Mouse (Mus musculus) lung, postnatal 0 days (tissue): ENCODE results near the gene Mef2a. TPM values are rescaled to one million over a fixed set of nuclear protein-coding genes. Genes with fewer than 3 reads are reported as not detected.

Source experiments
- ATAC-seq: fragments of 200-750 bp; cut with Nextera tagmentation; 2 replicates; pipeline ENCODE4 v1.8.0; 2017; ENCODE audit warnings: moderate library complexity
- DNase-seq: peaks from one replicate; pipeline ENCODE4 v3.0.0-alpha.2; 2016; ENCODE audit warnings: low spot score
- H3K27ac ChIP-seq: fragments of 300-500 bp; sonication (generic); 2 replicates; pipeline ENCODE4 v1.5.1; 2014; ENCODE audit warnings: antibody characterized with exemption, mild to moderate bottlenecking, low read length, mixed read lengths
- H3K27me3 ChIP-seq: fragments of 300-500 bp; sonication (generic); replicated peaks from 2 replicates; pipeline ENCODE4 v1.6.1; 2014; ENCODE audit warnings: low read length, mixed read lengths; ENCODE audit not compliant: insufficient read depth
- H3K36me3 ChIP-seq: fragments of 300-500 bp; sonication (generic); 2 replicates; pipeline ENCODE4 v1.6.1; 2014; ENCODE audit warnings: low read length, mixed read lengths; ENCODE audit not compliant: insufficient read depth
- H3K4me1 ChIP-seq: fragments of 300-500 bp; sonication (generic); 2 replicates; pipeline ENCODE4 v1.6.1; 2014; ENCODE audit warnings: antibody characterized with exemption, low read depth, low read length, mixed read lengths; ENCODE audit not compliant: insufficient read depth
- H3K4me2 ChIP-seq: fragments of 300-500 bp; sonication (generic); replicated peaks from 2 replicates; pipeline ENCODE4 v1.6.1; 2014; ENCODE audit warnings: low read depth, mild to moderate bottlenecking, low read length, moderate library complexity, mixed read lengths
- H3K4me3 ChIP-seq: fragments of 300-500 bp; sonication (generic); 2 replicates; pipeline ENCODE4 v1.5.1; 2014; ENCODE audit warnings: low read depth, low read length
- H3K9ac ChIP-seq: fragments of 300-500 bp; sonication (generic); replicated peaks from 2 replicates; pipeline ENCODE4 v1.6.1; 2014; ENCODE audit warnings: low read depth, mild to moderate bottlenecking
- H3K9me3 ChIP-seq: fragments of 300-500 bp; sonication (generic); 2 replicates; pipeline ENCODE4 v1.6.1; 2016; ENCODE audit warnings: low read length, mixed read lengths
- CTCF ChIP-seq: IDR thresholded peaks from 2 replicates; pipeline ENCODE4 v1.5.1; 2016; ENCODE audit warnings: antibody characterized with exemption, mild to moderate bottlenecking
- EP300 ChIP-seq: IDR thresholded peaks from 2 replicates; pipeline ENCODE4 v1.6.1; 2016; ENCODE audit warnings: antibody characterized with exemption, mild to moderate bottlenecking, control low read depth
- WGBS: fragments of 180-500 bp; shearing (Covaris S2); extraction: QIAGEN DNeasy Blood & Tissue Kit; methylation state at CpG from one replicate; pipeline ENCODE4 v1.1.7; 2014; 5-methylcytosine and 5-hydroxymethylcytosine counted together
- polyA plus RNA-seq: library from polyadenylated mRNA; unstranded; fragments of >200 nt; fragmentation: Nextera tagmentation; extraction: Ambion mirVana; gene quantifications from 2 replicates; pipeline ENCODE4 v1.2.1, GENCODE M21; 2015

The Mef2a gene
- polyA plus RNA-seq, 1 experiment from 2014 or later = 59.4 TPM

DNA sequence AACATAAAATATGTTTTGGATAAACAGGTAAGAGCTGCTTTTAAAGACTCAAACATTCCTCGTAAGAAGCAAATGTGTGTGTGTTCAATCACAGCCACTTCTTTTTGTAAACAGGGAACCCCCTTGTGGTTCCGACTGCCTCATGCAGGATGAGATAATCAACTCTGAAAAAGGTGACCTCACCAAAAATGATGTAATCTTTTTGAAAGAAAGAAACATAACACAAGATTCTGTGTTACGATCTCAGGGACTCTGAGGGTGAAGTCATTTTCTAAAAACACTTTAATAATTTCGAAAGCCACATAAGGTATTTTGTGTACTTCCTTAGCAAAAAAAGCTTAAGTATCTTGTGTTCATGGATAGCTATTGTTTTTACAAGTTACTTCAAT lies 128.8 kb downstream of the Mef2a start:
- DNase-seq (peak; percentile 85), ATAC-seq (peak; percentile 72)
- TF ChIP-seq CTCF (peak; percentile 50), EP300 (peak; percentile 73)
- Histone ChIP-seq H3K9me3 (no peaks in the 10 kb centered on the region), H3K36me3 (no peaks in the 10 kb centered on the region), H3K4me2 (no peak overlapping the region), H3K4me3 (no peak overlapping the region), H3K27ac (no peak overlapping the region), H3K9ac (no peak overlapping the region), H3K27me3 (no peaks in the 10 kb centered on the region), H3K4me1 (no peaks in the 10 kb centered on the region)
- whole genome bisulfite sequencing = 28% methylated on average over 4 of the region's 4 CpGs

DNA sequence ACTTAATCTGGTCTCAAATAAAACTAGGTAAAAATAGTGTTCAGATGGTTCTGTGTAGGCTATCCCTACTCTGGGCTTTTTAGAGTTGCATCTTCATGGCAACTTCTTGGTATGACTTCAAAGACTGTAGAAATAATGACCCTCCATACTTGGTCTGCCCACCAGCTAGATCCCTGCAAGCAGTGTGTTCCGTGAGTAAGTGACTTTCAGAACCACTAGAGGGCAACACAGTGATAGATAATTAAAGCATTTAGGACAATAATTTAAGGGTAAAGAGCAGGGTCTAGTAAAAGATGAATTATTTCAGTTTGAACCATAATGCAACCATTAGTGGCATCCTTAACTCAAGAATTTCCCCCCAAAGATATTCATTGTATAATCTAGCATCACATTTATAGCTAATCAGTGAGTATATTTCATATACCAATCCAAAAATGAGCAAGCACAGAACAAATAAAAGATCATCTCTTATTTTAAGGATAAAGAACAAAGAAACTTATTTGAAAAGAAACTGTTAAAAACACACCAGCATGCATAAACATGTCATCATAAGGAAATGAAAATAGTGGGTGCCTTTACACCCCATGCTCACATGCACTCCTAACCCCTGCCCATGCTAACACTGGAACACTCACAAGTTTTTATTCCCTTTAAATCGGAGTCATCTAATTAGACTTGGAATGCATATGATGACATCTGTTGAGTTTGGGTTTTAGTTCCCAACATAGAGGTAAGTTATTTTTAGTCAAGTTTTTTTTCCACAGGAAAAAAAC lies 129.4 kb downstream of the Mef2a start:
- Histone ChIP-seq H3K4me1 (no peaks in the 10 kb centered on the region), H3K4me3 (no peak overlapping the region), H3K9ac (no peak overlapping the region), H3K4me2 (no peak overlapping the region), H3K27me3 (no peaks in the 10 kb centered on the region), H3K27ac (no peak overlapping the region), H3K36me3 (no peaks in the 10 kb centered on the region), H3K9me3 (no peaks in the 10 kb centered on the region)
- ATAC-seq (peak; percentile 42; the same call in 1 of the 2 replicates), DNase-seq (peak; percentile 74)
- TF ChIP-seq CTCF = peak; percentile 75
- no peak for TF ChIP-seq EP300
- WGBS = 50% methylated on average over 2 of the region's 2 CpGs

DNA sequence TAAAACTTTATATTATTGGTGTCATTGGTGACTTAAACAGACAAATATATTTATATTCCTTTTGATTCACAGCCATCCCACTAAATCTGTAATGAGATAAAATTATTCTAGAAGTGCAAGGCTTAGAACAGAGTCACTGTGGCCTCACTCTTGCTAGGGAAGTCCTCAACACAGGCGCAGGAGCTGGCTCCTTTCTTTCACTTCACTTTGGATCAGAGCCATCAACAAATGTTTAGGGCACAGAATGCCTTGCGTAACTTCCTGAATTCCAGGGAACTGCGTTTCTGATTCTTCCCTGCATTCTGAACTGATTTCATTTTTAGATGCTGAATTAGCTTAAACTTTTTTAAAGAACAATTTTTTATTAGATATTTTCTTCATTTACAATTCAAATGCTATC lies 130.7 kb downstream of the Mef2a start:
- no peak overlapping the region for H3K9ac ChIP-seq
- H3K27me3 ChIP-seq = no peaks in the 10 kb centered on the region
- TF ChIP-seq EP300 = peak; percentile 30; the same call in 1 of the 2 replicates
- TF ChIP-seq CTCF = no peak
- no peak overlapping the region for H3K4me3 ChIP-seq
- peak overlapping the region; percentile 29; the same call in 1 of the 2 replicates for H3K27ac ChIP-seq
- WGBS = 5% methylated on average over 3 of the region's 3 CpGs
- DNase-seq (peak; percentile 92), ATAC-seq (peak; percentile 63; the same call in 1 of the 2 replicates)
- H3K4me2 ChIP-seq = no peak overlapping the region
- H3K36me3 ChIP-seq = no peaks in the 10 kb centered on the region
- no peaks in the 10 kb centered on the region for H3K9me3 ChIP-seq
- no peaks in the 10 kb centered on the region for H3K4me1 ChIP-seq

DNA sequence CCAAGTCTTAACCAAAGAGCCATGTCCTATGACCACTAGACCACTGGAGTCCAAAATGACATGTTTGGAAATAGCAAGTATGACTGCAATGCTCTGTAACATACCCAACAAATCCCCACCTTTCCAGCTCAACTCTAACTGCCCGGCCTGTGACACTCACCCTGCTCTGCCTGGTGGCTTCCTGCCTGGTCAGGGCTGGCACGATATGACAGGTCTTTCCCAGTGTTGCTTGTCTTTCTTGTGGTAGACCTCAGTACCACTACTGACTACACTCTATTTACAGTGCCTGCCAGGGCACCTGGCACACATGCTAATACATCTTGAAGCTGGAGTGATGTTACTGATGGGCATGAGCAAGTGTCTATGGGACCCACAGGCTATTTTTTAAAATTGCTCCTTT lies 134.9 kb downstream of the Mef2a start:
- WGBS = 91% methylated on average over 2 of the region's 2 CpGs
- H3K9ac ChIP-seq = no peak overlapping the region
- H3K9me3 ChIP-seq = no peaks in the 10 kb centered on the region
- H3K36me3 ChIP-seq = peaks cover 22% of the 10 kb centered on the region; the same call in 1 of the 2 replicates
- ATAC-seq (no peak), DNase-seq (no peak)
- no peak for TF ChIP-seq EP300
- TF ChIP-seq CTCF = no peak
- no peak overlapping the region for H3K27ac ChIP-seq
- no peak overlapping the region for H3K4me3 ChIP-seq
- no peaks in the 10 kb centered on the region for H3K4me1 ChIP-seq
- no peak overlapping the region for H3K4me2 ChIP-seq
- no peaks in the 10 kb centered on the region for H3K27me3 ChIP-seq

DNA sequence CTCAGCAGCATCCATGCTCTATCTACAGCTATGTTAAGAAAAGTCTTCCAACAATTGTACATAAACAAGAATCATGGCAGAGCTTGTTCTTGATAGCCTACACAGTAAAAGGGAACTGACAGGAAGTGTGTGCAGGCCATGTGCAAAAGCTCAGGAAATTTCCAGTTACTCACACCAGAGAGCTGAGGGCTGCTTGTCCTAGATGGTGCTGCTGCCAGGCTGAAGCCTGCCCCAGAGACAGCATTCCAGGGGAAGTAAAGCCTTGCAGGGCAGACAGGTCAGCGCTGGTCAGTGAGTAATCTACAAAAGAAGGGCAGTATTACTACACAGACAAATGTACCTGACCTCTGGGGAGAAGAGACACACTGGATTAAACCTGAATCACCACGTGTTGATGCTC lies 136.3 kb downstream of the Mef2a start:
- TF ChIP-seq EP300 = no peak
- Histone ChIP-seq H3K4me2 (no peak overlapping the region), H3K9ac (no peak overlapping the region), H3K9me3 (no peaks in the 10 kb centered on the region), H3K27me3 (no peaks in the 10 kb centered on the region), H3K4me3 (no peak overlapping the region), H3K36me3 (peaks cover 22% of the 10 kb centered on the region; the same call in 1 of the 2 replicates), H3K27ac (no peak overlapping the region), H3K4me1 (no peaks in the 10 kb centered on the region)
- WGBS = 89% methylated on average over 2 of the region's 2 CpGs
- ATAC-seq (no peak), DNase-seq (no peak)

DNA sequence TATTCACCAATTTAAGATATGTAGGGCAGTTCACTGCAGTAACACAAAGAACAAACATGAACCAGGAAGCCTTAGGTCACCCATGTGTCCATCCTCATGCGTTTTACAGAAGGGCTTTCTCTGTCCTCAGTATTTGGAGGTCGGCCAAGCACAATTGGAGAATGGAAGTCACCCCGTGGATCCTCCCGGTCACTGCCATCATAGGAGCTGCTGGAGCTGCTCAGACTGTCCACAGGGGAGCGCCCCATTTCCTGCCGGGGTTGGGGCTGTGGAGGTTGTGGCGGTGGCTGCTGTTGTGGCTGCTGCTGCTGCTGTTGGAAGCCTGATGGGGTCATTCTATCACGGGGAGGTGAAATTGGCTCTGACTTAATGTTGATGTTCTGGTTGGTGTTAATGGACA lies 137.9 kb downstream of the Mef2a start:
- no peaks in the 10 kb centered on the region for H3K9me3 ChIP-seq
- peaks cover 24% of the 10 kb centered on the region; the same call in 1 of the 2 replicates for H3K36me3 ChIP-seq
- ATAC-seq (0 out of 2 replicates have a peak, but pooled peaks have one; percentile 32), DNase-seq (no peak)
- no peak overlapping the region for H3K4me2 ChIP-seq
- TF ChIP-seq EP300 = no peak
- peak; percentile 32; the same call in 1 of the 2 replicates for TF ChIP-seq CTCF
- H3K4me3 ChIP-seq = no peak overlapping the region
- no peaks in the 10 kb centered on the region for H3K4me1 ChIP-seq
- H3K9ac ChIP-seq = no peak overlapping the region
- WGBS = 55% methylated on average over 8 of the region's 8 CpGs
- H3K27ac ChIP-seq = no peak overlapping the region
- H3K27me3 ChIP-seq = no peaks in the 10 kb centered on the region
